Mouse (Mus musculus) megakaryocyte, adult 5-6 weeks (primary cell): ENCODE results near the gene Fiz1. TPM values are rescaled to one million over a fixed set of nuclear protein-coding genes. Genes with fewer than 3 reads are reported as not detected.
"Not testable (repeated sequence)": the region's sequence is repeated elsewhere in the genome, so short reads cannot be mapped to it uniquely, and the experiment has no call there.

Experiments
- ATAC-seq: 2 replicates; pipeline ENCODE4 v1.8.0; 2016; ENCODE audit warnings: mild to moderate bottlenecking, inconsistent platforms; ENCODE audit not compliant: poor library complexity, severe bottlenecking
- total RNA-seq, 2 experiments: library from RNA; stranded (forward) in 1 of 2; stranded (reverse) in 1 of 2; fragments of 153-499, 151-499 nt in 1 of 2; fragments of 221-1000, 200-1000 nt in 1 of 2; gene quantifications; 2 replicates each; pipeline versions ENCODE4 v1.2.3 to v1.2.4; 2015 to 2017

Gene Fiz1
- total RNA-seq, 2 experiments from 2014 or later, result 12.1 to 20.6 TPM

- no peak for ATAC-seq
Observed at GRCm38 (mm10) chr7:5008229-5008628, 6.3 kb downstream of the Fiz1 start.

- not testable (repeated sequence) for ATAC-seq
Observed at GRCm38 (mm10) chr7:5002876-5003275, 11.6 kb downstream of the Fiz1 start.

- no peak for ATAC-seq
Observed at GRCm38 (mm10) chr7:4999876-5000275, 14.6 kb downstream of the Fiz1 start.

GRCm38 (mm10) chr7:4996934-4997333, 17.6 kb downstream of the Fiz1 start:
- ATAC-seq, result no peak

- ATAC-seq, result peak; percentile 92
Observed at GRCm38 (mm10) chr7:4996003-4996895, 18.2 kb downstream of the Fiz1 start, which contains the start of gene Zfp579. TSS of gene Zfp579 (minus strand) at chr7:4996158.

GRCm38 (mm10) chr7:4995268-4996002, 19.1 kb downstream of the Fiz1 start:
- no peak for ATAC-seq

GRCm38 (mm10) chr7:4993999-4994788, 20.3 kb downstream of the Fiz1 start:
- no peak for ATAC-seq

GRCm38 (mm10) chr7:4993347-4993998, 21.0 kb downstream of the Fiz1 start:
- no peak for ATAC-seq

GRCm38 (mm10) chr7:4988250-4988649, 26.2 kb downstream of the Fiz1 start:
- no peak for ATAC-seq

- ATAC-seq, result no peak
Observed at GRCm38 (mm10) chr7:4976832-4977231, 37.7 kb downstream of the Fiz1 start.

- no peak for ATAC-seq
Observed at GRCm38 (mm10) chr7:4975455-4975854, 39.0 kb downstream of the Fiz1 start.

GRCm38 (mm10) chr7:4972321-4973047, 42.0 kb downstream of the Fiz1 start:
- no peak for ATAC-seq

- peak; percentile 54 for ATAC-seq
Observed at GRCm38 (mm10) chr7:4971710-4972109, 42.8 kb downstream of the Fiz1 start.

GRCm38 (mm10) chr7:4971068-4971467, 43.4 kb downstream of the Fiz1 start, which contains the start of gene Sbk3:
TSS of gene Sbk3 (minus strand) at chr7:4971168.
- ATAC-seq, result no peak

GRCm38 (mm10) chr7:4964988-4965387, 49.5 kb downstream of the Fiz1 start:
- no peak for ATAC-seq

GRCm38 (mm10) chr7:4964272-4964671, 50.2 kb downstream of the Fiz1 start, which contains the start of gene Sbk2:
TSS of gene Sbk2 (minus strand) at chr7:4964406.
- ATAC-seq, result peak; percentile 93

GRCm38 (mm10) chr7:4963527-4963926, 51.0 kb downstream of the Fiz1 start:
- ATAC-seq, result no peak

- ATAC-seq, result no peak
Observed at GRCm38 (mm10) chr7:4957361-4957760, 57.1 kb downstream of the Fiz1 start.
